Comparison of ENCODE assay signal across 15 mouse cellular contexts in genomic region chr2:105439022-105439421, GRCm38 (mm10).
"Had no signal": no experiment of that assay in that cellular context is flagged by ENCODE, and none has a peak within 500 bp of the region (broad histone marks: within the 10 kb centered on the region; RNA-seq: fewer than 3 reads in every experiment).

No protein-coding gene starts in this region.

- H3K4me1 ChIP-seq: neural tube, embryonic 15.5 days; stomach, embryonic 15.5 days had no signal

- DNase-seq: retina, postnatal 1 day; right cerebral cortex, adult 18-20 months; right cerebral cortex, postnatal 14 days; right cerebral cortex, postnatal 25 days; right cerebral cortex, postnatal 4 days; spleen, adult 18-20 months; thymus, adult 18-20 months; thymus, adult 2 months; thymus, postnatal 14 days; thymus, postnatal 25 days; thymus, postnatal 36 days; thymus, postnatal 4 days had no signal

- H3K27ac ChIP-seq: neural tube, embryonic 15.5 days; stomach, embryonic 15.5 days; stomach, postnatal 0 days had no signal

- H3K27me3 ChIP-seq: stomach, embryonic 15.5 days had no signal

- H3K4me2 ChIP-seq: neural tube, embryonic 15.5 days; stomach, embryonic 15.5 days had no signal

- H3K36me3 ChIP-seq: neural tube, embryonic 15.5 days; stomach, embryonic 15.5 days had no signal

- H3K4me3 ChIP-seq: neural tube, embryonic 15.5 days; stomach, embryonic 15.5 days had no signal

- H3K9ac ChIP-seq: neural tube, embryonic 15.5 days; stomach, embryonic 15.5 days had no signal

- H3K9me3 ChIP-seq: neural tube, embryonic 15.5 days; stomach, embryonic 15.5 days had no signal
